Mouse (Mus musculus) spleen, postnatal 4 days (tissue): ENCODE data around the gene Spint1.

Experiments
- DNase-seq, 2 experiments: peaks; one replicate each; pipeline ENCODE4 v3.0.0; 2022; ENCODE audit warnings: low spot score in 2 of 2

Gene Spint1

GRCm38 (mm10) chr2:119293311-119293710, 56.1 kb downstream of the Spint1 start:
- DNase-seq, result no peak

GRCm38 (mm10) chr2:119293776-119294390, 56.7 kb downstream of the Spint1 start:
- DNase-seq, result no peak

- DNase-seq, result no peak
Observed at GRCm38 (mm10) chr2:119294411-119294810, 57.2 kb downstream of the Spint1 start.

DNA sequence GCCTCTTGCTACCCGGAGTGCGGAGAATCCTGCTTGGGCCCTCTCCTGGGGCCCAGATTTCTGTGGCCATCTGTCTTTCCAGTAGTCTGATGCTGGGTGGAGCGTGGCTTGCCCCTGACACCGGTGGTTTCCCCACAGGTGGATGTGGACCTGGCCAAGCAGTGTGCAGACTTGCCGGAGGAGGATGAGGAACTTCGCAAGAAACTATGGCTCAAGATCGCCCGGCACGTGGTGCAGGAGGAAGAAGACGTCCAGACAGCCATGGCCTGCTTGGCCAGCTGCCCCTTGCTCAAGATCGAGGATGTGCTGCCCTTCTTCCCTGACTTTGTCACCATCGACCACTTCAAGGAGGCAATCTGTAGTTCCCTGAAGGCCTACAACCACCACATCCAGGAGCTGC, 59.6 kb downstream of the Spint1 start:
- no peak for DNase-seq

DNA sequence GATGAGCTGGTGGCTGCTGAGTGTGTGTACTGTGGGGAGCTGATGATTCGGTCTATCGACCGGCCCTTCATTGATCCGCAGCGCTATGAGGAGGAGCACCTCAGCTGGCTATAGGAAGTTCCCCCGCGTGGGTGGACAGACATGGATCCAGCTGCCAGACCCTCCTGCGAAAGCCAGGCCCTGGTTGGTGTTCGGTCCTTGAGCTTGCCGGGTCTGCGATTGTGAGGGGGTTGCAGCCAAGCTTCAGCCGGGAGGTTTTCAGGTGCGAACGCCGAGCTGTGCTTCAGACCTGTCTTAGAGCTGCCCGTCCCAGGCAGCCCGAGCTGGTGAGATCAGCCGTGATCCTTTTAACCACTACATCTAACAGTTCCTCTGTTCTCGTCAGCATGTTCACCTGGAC, 60.3 kb downstream of the Spint1 start:
- no peak for DNase-seq

GRCm38 (mm10) chr2:119298330-119298729, 61.2 kb downstream of the Spint1 start:
- DNase-seq, result peak; percentile 62 to 80

GRCm38 (mm10) chr2:119298839-119299238, 61.7 kb downstream of the Spint1 start:
- no peak for DNase-seq
